ENCODE assay signal across 15 mouse cellular contexts in genomic region chr4:89127674-89128073, GRCm38 (mm10). TPM values are rescaled to one million over a fixed set of nuclear protein-coding genes. Genes with fewer than 3 reads are reported as not detected.
DNase-seq lines count a peak whose midpoint lies in the region; ATAC-seq and TF ChIP-seq lines count a peak whose summit lies in the region.
"Had no signal": no experiment of that assay in that cellular context is flagged by ENCODE, and none has a peak within 500 bp of the region (broad histone marks: within the 10 kb centered on the region; RNA-seq: fewer than 3 reads in every experiment).

No protein-coding gene starts in this region.

- H3K36me3 ChIP-seq in heart, embryonic 16.5 days (ENCODE audit: control insufficient read depth, insufficient read depth) = no peaks in the 10 kb centered on the region
- H3K36me3 ChIP-seq in liver, postnatal 0 days (replicated peaks; ENCODE audit: insufficient read depth, low read length) = no peaks in the 10 kb centered on the region
- H3K36me3 ChIP-seq in stomach, postnatal 0 days (ENCODE audit: control insufficient read depth, insufficient read depth, low read length) = no peaks in the 10 kb centered on the region
- H3K36me3 ChIP-seq: embryonic facial prominence, embryonic 15.5 days; forebrain, embryonic 12.5 days; hindbrain, embryonic 15.5 days; limb, embryonic 12.5 days; neural tube, embryonic 12.5 days had no signal

- no peak for DNase-seq in heart, postnatal 4 days
- DNase-seq in liver, postnatal 0 days = no peak
- DNase-seq in stomach, postnatal 0 days (ENCODE audit: low spot score) = no peak
- no peak for DNase-seq in spleen, postnatal 10 days (ENCODE audit: low spot score in 2 of 2)
- no peak for DNase-seq in gastrocnemius, adult 8-10 months (ENCODE audit: low spot score in 2 of 2)
- DNase-seq: cerebellum, adult 8-10 months had no signal

- 40% methylated on average over 5 of the region's 5 CpGs for WGBS in heart, embryonic 16.5 days
- WGBS in liver, postnatal 0 days (ENCODE audit: insufficient replicate concordance) = 18% methylated on average over 5 of the region's 5 CpGs
- WGBS in stomach, postnatal 0 days = 43% methylated on average over 5 of the region's 5 CpGs

- no peak overlapping the region for H3K4me3 ChIP-seq in heart, embryonic 16.5 days (ENCODE audit: low read length)
- peak overlapping the region; percentile 1; the same call in 1 of the 2 replicates for H3K4me3 ChIP-seq in liver, postnatal 0 days (ENCODE audit: low read depth, low read length)
- no peak overlapping the region for H3K4me3 ChIP-seq in stomach, postnatal 0 days (ENCODE audit: low read depth, low read length)
- H3K4me3 ChIP-seq: embryonic facial prominence, embryonic 15.5 days; forebrain, embryonic 12.5 days; hindbrain, embryonic 15.5 days; left cerebral cortex, adult 2 months; limb, embryonic 12.5 days; neural tube, embryonic 12.5 days had no signal

- H3K4me2 ChIP-seq in heart, embryonic 16.5 days (ENCODE audit: low read depth, low read length) = no peak overlapping the region
- peak overlapping the region; percentile 62 for H3K4me2 ChIP-seq in liver, postnatal 0 days (ENCODE audit: low read depth, low read length)
- peak overlapping the region; percentile 14; the same call in 1 of the 2 replicates for H3K4me2 ChIP-seq in stomach, postnatal 0 days (replicated peaks; ENCODE audit: low read depth)
- H3K4me2 ChIP-seq: embryonic facial prominence, embryonic 15.5 days; forebrain, embryonic 12.5 days; hindbrain, embryonic 15.5 days; neural tube, embryonic 12.5 days had no signal

- no peak overlapping the region for H3K9ac ChIP-seq in heart, embryonic 16.5 days (ENCODE audit: low read length)
- no peak overlapping the region for H3K9ac ChIP-seq in liver, postnatal 0 days (replicated peaks)
- H3K9ac ChIP-seq in stomach, postnatal 0 days (ENCODE audit: low read length) = no peak overlapping the region
- H3K9ac ChIP-seq: embryonic facial prominence, embryonic 15.5 days; forebrain, embryonic 12.5 days; hindbrain, embryonic 15.5 days; limb, embryonic 12.5 days; neural tube, embryonic 12.5 days had no signal

- H3K27me3 ChIP-seq in heart, embryonic 16.5 days (ENCODE audit: control insufficient read depth, insufficient read depth, low read length) = no peaks in the 10 kb centered on the region
- no peaks in the 10 kb centered on the region for H3K27me3 ChIP-seq in liver, postnatal 0 days (ENCODE audit: insufficient read depth, low read length)
- H3K27me3 ChIP-seq in stomach, postnatal 0 days (ENCODE audit: control insufficient read depth, insufficient read depth, low read length) = no peaks in the 10 kb centered on the region
- H3K27me3 ChIP-seq: embryonic facial prominence, embryonic 15.5 days; hindbrain, embryonic 15.5 days; limb, embryonic 12.5 days; neural tube, embryonic 12.5 days had no signal

- H3K27ac ChIP-seq in heart, embryonic 16.5 days (ENCODE audit: low read length) = no peak overlapping the region
- no peak overlapping the region for H3K27ac ChIP-seq in liver, postnatal 0 days (ENCODE audit: low read depth)
- H3K27ac ChIP-seq in stomach, postnatal 0 days (replicated peaks) = no peak overlapping the region
- H3K27ac ChIP-seq: embryonic facial prominence, embryonic 15.5 days; forebrain, embryonic 12.5 days; hindbrain, embryonic 15.5 days; kidney, postnatal 0 days; left cerebral cortex, adult 2 months; limb, embryonic 12.5 days; neural tube, embryonic 12.5 days had no signal

- TF ChIP-seq EP300 in liver, postnatal 0 days (IDR thresholded peaks at IDR 0.05; ENCODE audit: low read depth) = no peak
- no peak for TF ChIP-seq EP300 in stomach, postnatal 0 days (optimal IDR thresholded peaks at IDR 0.05)

- no peak for TF ChIP-seq CTCF in liver, postnatal 0 days (IDR thresholded peaks at IDR 0.05; ENCODE audit: low read depth)
- TF ChIP-seq CTCF in stomach, postnatal 0 days (IDR thresholded peaks at IDR 0.05; ENCODE audit: low read depth) = no peak

- H3K4me1 ChIP-seq in heart, embryonic 16.5 days (ENCODE audit: control insufficient read depth, insufficient read depth, low read length) = peaks cover 5% of the 10 kb centered on the region; the same call in 1 of the 2 replicates
- H3K4me1 ChIP-seq in liver, postnatal 0 days (ENCODE audit: insufficient read depth) = peaks cover 5% of the 10 kb centered on the region; the same call in 1 of the 2 replicates
- no peaks in the 10 kb centered on the region for H3K4me1 ChIP-seq in stomach, postnatal 0 days (replicated peaks; ENCODE audit: control insufficient read depth, insufficient read depth)
- H3K4me1 ChIP-seq: forebrain, embryonic 12.5 days; hindbrain, embryonic 15.5 days; neural tube, embryonic 12.5 days had no signal

- ATAC-seq in heart, embryonic 16.5 days (replicated peaks; ENCODE audit: extremely low read depth, insufficient read depth, low FRiP score) = 0 out of 2 replicates have a peak, but pooled peaks have one; percentile 14
- ATAC-seq in granulocyte monocyte progenitor cell, adult 5-6 weeks (replicated peaks; ENCODE audit: poor library complexity, severe bottlenecking) = peak; percentile 32
- peak; percentile 9; the same call in 1 of the 2 replicates for ATAC-seq in liver, postnatal 0 days
- no peak; the same call in 1 of the 2 replicates for ATAC-seq in stomach, postnatal 0 days (ENCODE audit: low FRiP score, low TSS enrichment)

- no peaks in the 10 kb centered on the region for H3K9me3 ChIP-seq in heart, embryonic 16.5 days (replicated peaks; ENCODE audit: control insufficient read depth, low read length)
- no peaks in the 10 kb centered on the region for H3K9me3 ChIP-seq in liver, postnatal 0 days (ENCODE audit: low read length)
- no peaks in the 10 kb centered on the region for H3K9me3 ChIP-seq in stomach, postnatal 0 days (ENCODE audit: control insufficient read depth, low read length)
- H3K9me3 ChIP-seq: embryonic facial prominence, embryonic 15.5 days; forebrain, embryonic 12.5 days; hindbrain, embryonic 15.5 days; limb, embryonic 12.5 days; neural tube, embryonic 12.5 days had no signal

RNA-seq across cellular contexts. Expression of gene Mtap, which starts 9.2 kb away (rescaled TPM):
- polyA plus RNA-seq in heart, embryonic 16.5 days (2015; fragmentation: Nextera tagmentation; extraction: Ambion mirVana) = 50.6 and 61.8 TPM in 2 replicates
- 10 to 100 TPM; 32.4 to 35.4 TPM for total RNA-seq in heart, postnatal 4 days (2021)
- 30.9 and 45.8 TPM in 2 replicates for total RNA-seq in granulocyte monocyte progenitor cell, adult 5-6 weeks (2014; fragmentation: Nextera tagmentation)
- 27.0 and 31.7 TPM in 2 replicates for total RNA-seq in granulocyte monocyte progenitor cell, adult 5-6 weeks (2017)
- 10.6 and 11.6 TPM in 2 replicates for polyA plus RNA-seq in liver, postnatal 0 days (2015; fragmentation: Nextera tagmentation; extraction: Ambion mirVana)
- polyA plus RNA-seq in stomach, postnatal 0 days (2015; fragmentation: Nextera tagmentation; extraction: Ambion mirVana) = 23.5 and 23.9 TPM in 2 replicates
- 10 to 100 TPM; 15.3 to 18.8 (median 16.9) TPM for total RNA-seq in gastrocnemius, adult 8-10 months (2022)
